Mouse (Mus musculus): ENCODE measurements around the gene Nox1.

DNA sequence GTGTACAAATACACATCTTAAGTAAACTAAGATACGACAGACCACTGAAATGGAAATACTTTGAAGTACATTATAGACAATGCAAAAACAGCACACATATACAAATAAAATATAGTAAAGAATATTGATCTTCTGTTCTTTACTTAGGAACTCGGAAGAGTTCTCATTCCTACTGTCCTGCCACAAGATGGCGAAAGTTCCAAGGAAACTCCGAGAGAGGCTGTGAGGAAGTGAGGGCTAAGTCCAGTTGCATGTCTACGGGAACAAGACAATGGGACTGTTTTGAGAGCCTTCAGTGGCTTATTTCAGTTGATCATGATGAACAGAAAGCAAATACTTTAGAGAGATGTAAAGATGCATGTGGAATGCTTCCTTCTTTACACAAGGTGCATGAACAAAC is 89.5 kb downstream of the Nox1 start:
- peak; percentile 61 for TF ChIP-seq CTCF (IDR thresholded peaks at IDR 0.05)
- no peak for TF ChIP-seq POLR2A (IDR thresholded peaks at IDR 0.05; ENCODE audit: insufficient read depth, low read depth, low read length)
- no peak for TF ChIP-seq EP300 (IDR thresholded peaks at IDR 0.05; ENCODE audit: insufficient read depth, low read depth, low read length)

Measured in heart, adult 2 months (tissue).